Mouse (Mus musculus): ENCODE results near the gene Olfr1352.
"Not testable (repeated sequence)": the region's sequence is repeated elsewhere in the genome, so short reads cannot be mapped to it uniquely, and the experiment has no call there.

Gene Olfr1352
- long read RNA-seq, experiment 1 = 0 reads
- long read RNA-seq, experiment 2 = 0 reads

- intact Hi-C loops (cut with DNase I) = no loop called here
Observed at GRCm38 (mm10) chr10:78980750-78981149, at the start of gene Olfr1352. Gene Olfr1352, plus strand, starts transcription at chr10:78981050.

- intact Hi-C loops (cut with DNase I) = not testable (repeated sequence)
Observed at GRCm38 (mm10) chr10:78950336-78950735, 30.5 kb upstream of the Olfr1352 start, which contains the start of gene Olfr8. Gene Olfr8, plus strand, starts transcription at chr10:78950636.

- intact Hi-C loops (cut with DNase I) = not testable (repeated sequence)
Observed at GRCm38 (mm10) chr10:78963009-78963408, 17.8 kb upstream of the Olfr1352 start, which contains the start of gene Olfr1353. Gene Olfr1353, plus strand, starts transcription at chr10:78963309.

GRCm38 (mm10) chr10:79012172-79012571 is 31.3 kb downstream of the Olfr1352 start, which contains the start of gene Olfr1351:
Gene Olfr1351, plus strand, starts transcription at chr10:79012472.
- intact Hi-C loops (cut with DNase I) = no loop called here

GRCm38 (mm10) chr10:79028441-79028840 is 47.6 kb downstream of the Olfr1352 start, which contains the start of gene Olfr57:
Gene Olfr57, plus strand, starts transcription at chr10:79028741.
- intact Hi-C loops (cut with DNase I) = no loop called here

All from adrenal gland (tissue).